Mouse (Mus musculus): ENCODE measurements at regions not wholly inside any gene's neighbourhood (a gene's known extent, or its start where the extent isn't known, plus 50 kb on each side); places are given as distances from the start of the nearest gene placed in this dataset.

DNA sequence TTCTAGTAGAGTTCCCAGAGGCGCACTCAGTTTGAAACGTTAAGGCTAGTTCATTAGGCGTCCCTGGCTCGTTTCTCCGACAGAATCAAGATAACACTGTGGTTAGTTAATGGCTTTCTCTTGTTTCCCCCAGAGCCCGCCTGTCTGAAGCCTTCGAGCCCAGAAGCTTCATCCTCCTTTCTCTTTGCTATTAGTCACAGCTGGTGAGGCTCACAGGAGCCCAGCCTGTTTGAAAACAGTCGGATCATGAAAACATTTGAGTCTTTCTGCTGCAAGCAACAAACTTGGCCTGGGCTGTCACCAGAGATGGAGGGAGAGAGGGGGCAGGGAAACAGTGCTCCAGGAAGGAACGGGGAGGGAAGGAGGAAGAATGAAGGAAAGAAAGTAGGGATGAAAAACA, 711.0 kb downstream of the Nr2f2 start:
- TF ChIP-seq POLR2A (IDR thresholded peaks at IDR 0.05; ENCODE audit: low read depth, low read length): no peak
- TF ChIP-seq BHLHE40 (IDR thresholded peaks at IDR 0.05; ENCODE audit: low read depth, low read length): no peak
- no peak for TF ChIP-seq EP300 (IDR thresholded peaks at IDR 0.05; ENCODE audit: low read length)
- no peak for TF ChIP-seq CTCF (conservative IDR thresholded peaks at IDR 0.05 in 1 of 2, IDR thresholded peaks at IDR 0.05 in 1 of 2; ENCODE audit: low read depth in 2 of 2, low read length in 2 of 2)
- TF ChIP-seq ETS1 (conservative IDR thresholded peaks at IDR 0.05; ENCODE audit: low read depth, low read length): no peak
- TF ChIP-seq TCF12 (IDR thresholded peaks at IDR 0.05; ENCODE audit: low read depth, low read length): no peak

Data from CH12.LX (cell line).